Mouse (Mus musculus) lung, embryonic 15.5 days (tissue): ENCODE results near the gene Inf2. TPM values are rescaled to one million over a fixed set of nuclear protein-coding genes. Genes with fewer than 3 reads are reported as not detected.
A peak's percentile ranks its signal among the peaks of the same experiment; 100 is the strongest.

Experiments
- ATAC-seq: fragments of 200-750 bp; cut with Nextera tagmentation; 2 replicates; pipeline ENCODE4 v1.8.0; 2017; ENCODE audit warnings: moderate number of reproducible peaks, borderline replicate concordance; ENCODE audit not compliant: low FRiP score, low TSS enrichment; ENCODE audit errors: extremely low read depth
- H3K27ac ChIP-seq: fragments of 300-500 bp; sonication (generic); 2 replicates; pipeline ENCODE4 v1.5.1; 2015; ENCODE audit warnings: moderate library complexity, mild to moderate bottlenecking, inconsistent platforms
- H3K27me3 ChIP-seq: fragments of 300-500 bp; sonication (generic); 2 replicates; pipeline ENCODE4 v1.6.1; 2015; ENCODE audit warnings: inconsistent platforms
- H3K36me3 ChIP-seq: fragments of 300-500 bp; sonication (generic); 2 replicates; pipeline ENCODE4 v1.6.1; 2015; ENCODE audit warnings: inconsistent platforms
- H3K4me1 ChIP-seq: fragments of 300-500 bp; sonication (generic); 2 replicates; pipeline ENCODE4 v1.6.1; 2015; ENCODE audit warnings: inconsistent platforms
- H3K4me2 ChIP-seq: fragments of 300-500 bp; sonication (generic); 2 replicates; pipeline ENCODE4 v1.6.1; 2015; ENCODE audit warnings: inconsistent platforms, mild to moderate bottlenecking, moderate library complexity
- H3K4me3 ChIP-seq: fragments of 300-500 bp; sonication (generic); 2 replicates; pipeline ENCODE4 v1.5.1; 2015; ENCODE audit warnings: mild to moderate bottlenecking, inconsistent platforms
- H3K9ac ChIP-seq: fragments of 300-500 bp; sonication (generic); 2 replicates; pipeline ENCODE4 v1.6.1; 2015; ENCODE audit warnings: inconsistent platforms
- H3K9me3 ChIP-seq: fragments of 300-500 bp; sonication (generic); 2 replicates; pipeline ENCODE4 v1.6.1; 2016; ENCODE audit warnings: inconsistent platforms
- WGBS: fragments of 180-500 bp; shearing (Covaris S2); methylation state at CpG from one replicate; pipeline ENCODE4 v1.1.7; 2015; 5-methylcytosine and 5-hydroxymethylcytosine counted together
- polyA plus RNA-seq: library from polyadenylated mRNA; unstranded; fragments of >200 nt; fragmentation: Nextera tagmentation; extraction: Ambion mirVana; gene quantifications from 2 replicates; pipeline ENCODE4 v1.2.1, GENCODE M21; 2015

Gene Inf2
- polyA plus RNA-seq, result 3.7 and 4.3 TPM in 2 replicates

DNA sequence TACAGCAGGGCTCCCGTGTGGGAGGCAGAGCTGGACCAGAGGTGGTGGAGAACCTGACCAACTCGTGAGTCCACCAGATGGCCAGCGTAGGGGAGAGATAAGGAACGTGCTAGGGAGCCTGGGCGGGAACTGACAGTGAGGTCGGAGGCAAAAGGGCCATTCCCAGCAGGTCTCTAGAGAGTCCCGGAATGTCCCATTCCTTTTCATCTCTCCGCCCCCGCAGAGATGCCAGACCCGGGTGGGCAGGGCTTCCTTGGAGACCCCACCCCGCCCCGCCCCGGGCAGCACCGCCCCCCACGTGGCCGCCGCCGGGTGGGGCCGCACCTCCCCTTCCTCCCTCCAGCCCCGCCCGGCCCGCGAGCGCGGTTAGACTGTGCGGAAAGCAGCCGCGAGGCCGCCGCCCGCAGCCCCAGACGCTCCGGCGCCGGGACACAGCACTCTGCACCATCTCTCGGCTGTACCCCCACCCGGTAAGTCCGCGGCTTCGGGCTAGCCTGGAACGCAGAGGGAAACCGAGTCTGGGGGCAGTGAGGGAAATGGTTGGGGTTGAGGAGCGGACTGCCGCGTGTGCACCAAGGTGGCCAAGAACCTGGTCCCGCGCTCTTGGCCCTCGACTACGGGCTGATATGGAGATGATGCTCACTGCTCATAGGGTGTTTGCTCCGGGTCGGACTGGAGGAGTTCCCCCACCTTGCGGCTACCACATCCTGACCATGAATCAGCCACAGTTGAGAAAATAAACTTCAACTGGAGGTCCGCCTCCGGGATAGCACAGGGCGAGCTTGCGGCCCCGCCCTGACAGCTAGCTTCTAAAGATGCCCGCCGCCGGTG is at the start of gene Inf2:
Gene Inf2, plus strand, starts transcription at position 359 of the 831 bp plus-strand sequence.
- peak; percentile 90 for ATAC-seq
- 0 out of 2 replicates have a peak, but pooled peaks cover 3% of the 10 kb centered on the region for H3K27me3 ChIP-seq
- peak within 1 kb of the TSS; percentile 93 for H3K4me2 ChIP-seq
- WGBS, result under 1% methylated on average over 60 of the region's 60 CpGs
- no peaks in the 10 kb centered on the region for H3K36me3 ChIP-seq
- no peaks in the 10 kb centered on the region for H3K9me3 ChIP-seq
- peaks cover 49% of the 10 kb centered on the region for H3K4me1 ChIP-seq
- peak within 1 kb of the TSS; percentile 54 for H3K9ac ChIP-seq
- H3K4me3 ChIP-seq, result peak within 1 kb of the TSS; percentile 52
- H3K27ac ChIP-seq, result no peak within 1 kb of the TSS; the same call in 1 of the 2 replicates

DNA sequence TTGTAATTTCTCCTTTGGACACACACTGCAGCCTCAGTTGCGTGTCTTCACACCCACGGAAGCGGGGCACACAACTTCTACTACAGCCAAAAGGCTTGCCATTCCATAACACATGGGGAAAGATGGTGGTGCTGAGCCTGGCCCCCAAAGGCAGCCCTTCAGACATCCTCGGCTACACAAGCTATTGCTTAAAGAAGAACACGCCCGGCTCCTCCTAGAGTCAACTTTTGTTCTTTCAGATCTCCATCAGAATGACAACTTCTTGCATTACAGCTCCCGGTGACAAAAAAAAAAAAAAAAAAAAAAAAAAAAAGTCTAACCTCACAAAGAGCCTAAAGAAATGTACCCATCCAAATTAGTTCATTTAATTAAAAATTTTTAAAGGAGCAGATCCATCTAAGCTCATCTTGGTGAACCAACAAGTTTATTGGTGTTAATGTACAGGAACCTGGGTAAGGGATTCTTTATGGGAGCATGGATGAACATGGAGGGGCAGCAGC is 49.1 kb upstream of the Inf2 start:
- Histone ChIP-seq H3K9me3 (no peaks in the 10 kb centered on the region), H3K27me3 (no peaks in the 10 kb centered on the region), H3K27ac (no peak overlapping the region), H3K4me3 (no peak overlapping the region), H3K4me2 (no peak overlapping the region), H3K36me3 (no peaks in the 10 kb centered on the region), H3K4me1 (no peaks in the 10 kb centered on the region), H3K9ac (no peak overlapping the region)
- no peak for ATAC-seq
- 88% methylated on average over 7 of the region's 7 CpGs for WGBS

DNA sequence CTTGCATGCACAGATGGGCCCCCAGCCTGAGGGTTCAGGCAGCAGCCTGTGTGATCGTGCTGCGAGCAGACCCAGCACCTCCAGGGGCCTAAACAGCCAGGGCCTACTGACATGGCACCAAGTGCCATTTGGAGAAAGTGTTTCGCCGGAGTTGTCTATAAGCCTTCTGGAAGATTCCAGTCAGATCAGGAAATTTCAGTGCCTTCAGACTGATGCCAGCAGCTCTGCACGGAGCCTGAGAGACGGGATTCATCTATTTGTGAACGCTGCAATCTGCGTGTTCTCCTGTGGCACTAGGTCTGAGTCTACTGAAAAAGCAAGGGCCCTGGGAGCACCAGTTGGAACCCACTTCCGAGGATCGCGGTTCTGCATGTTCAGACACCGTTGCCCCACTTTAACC is 48.3 kb upstream of the Inf2 start:
- 88% methylated on average over 12 of the region's 12 CpGs for WGBS
- no peak overlapping the region for H3K27ac ChIP-seq
- no peak overlapping the region for H3K4me3 ChIP-seq
- no peaks in the 10 kb centered on the region for H3K9me3 ChIP-seq
- H3K4me1 ChIP-seq, result no peaks in the 10 kb centered on the region
- no peaks in the 10 kb centered on the region for H3K27me3 ChIP-seq
- no peaks in the 10 kb centered on the region for H3K36me3 ChIP-seq
- ATAC-seq, result no peak
- H3K4me2 ChIP-seq, result no peak overlapping the region
- no peak overlapping the region for H3K9ac ChIP-seq

- Histone ChIP-seq H3K27me3 (no peaks in the 10 kb centered on the region), H3K27ac (no peak overlapping the region), H3K4me2 (no peak overlapping the region), H3K4me1 (no peaks in the 10 kb centered on the region), H3K9me3 (no peaks in the 10 kb centered on the region), H3K36me3 (no peaks in the 10 kb centered on the region), H3K9ac (no peak overlapping the region), H3K4me3 (no peak overlapping the region)
- WGBS, result 80% methylated on average over 8 of the region's 8 CpGs
- no peak for ATAC-seq
These were observed 47.0 kb upstream of the Inf2 start for GRCm38 (mm10) chr12:112541483-112542091.

DNA sequence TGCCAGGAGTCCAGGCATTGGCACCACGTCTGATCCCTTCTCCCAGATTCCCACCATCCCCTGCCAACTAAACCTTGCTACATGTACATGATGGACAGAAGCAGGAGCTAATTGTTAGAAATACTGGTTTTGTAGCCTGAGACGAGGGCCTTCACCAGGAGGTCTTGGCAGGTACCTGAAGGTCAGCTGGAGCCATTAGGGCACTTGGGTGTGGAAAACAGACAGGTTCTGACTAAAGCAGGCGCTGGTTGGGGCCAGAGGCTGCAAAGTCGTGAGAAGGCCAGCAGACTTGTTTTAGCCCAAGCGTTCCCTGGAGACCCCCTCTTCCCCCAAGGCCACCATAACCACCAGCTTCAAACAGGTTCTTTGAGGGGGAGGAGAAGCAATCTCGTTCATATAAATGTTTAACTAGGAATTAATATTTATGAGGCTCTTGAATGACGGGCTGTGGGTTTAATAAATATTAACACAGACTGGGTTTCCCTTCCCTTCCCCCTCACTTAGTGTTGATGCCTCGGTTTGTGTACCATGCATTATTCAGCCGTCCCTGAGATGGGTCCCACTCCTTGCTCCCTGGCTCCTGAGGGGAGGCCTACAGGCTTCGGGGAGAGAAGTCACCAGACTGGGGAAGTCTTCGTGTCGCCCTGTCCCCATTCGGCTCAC is 46.2 kb upstream of the Inf2 start:
- ATAC-seq, result no peak
- 69% methylated on average over 13 of the region's 13 CpGs for WGBS

DNA sequence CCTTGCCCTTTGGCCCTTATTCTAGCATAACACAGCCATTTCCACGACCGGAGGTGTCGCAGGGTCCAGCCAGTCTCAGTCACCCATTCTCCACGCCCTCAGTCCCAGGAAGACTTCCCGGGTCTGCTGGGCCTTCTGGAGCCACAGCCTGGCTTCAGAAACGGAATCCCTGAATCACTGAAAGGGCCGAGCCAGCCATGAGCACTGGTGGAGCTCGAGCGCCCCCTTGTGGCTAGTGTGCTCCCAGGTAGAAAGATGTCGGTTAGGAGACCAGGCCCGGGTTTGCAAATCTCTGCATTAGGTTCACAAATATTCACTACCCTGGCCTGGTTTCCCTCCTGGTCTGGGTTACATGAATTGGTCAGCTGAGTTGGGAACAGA is 45.7 kb upstream of the Inf2 start:
- Histone ChIP-seq H3K4me3 (no peak overlapping the region), H3K27me3 (no peaks in the 10 kb centered on the region), H3K9me3 (no peaks in the 10 kb centered on the region), H3K9ac (no peak overlapping the region), H3K4me1 (no peaks in the 10 kb centered on the region), H3K27ac (no peak overlapping the region), H3K36me3 (no peaks in the 10 kb centered on the region), H3K4me2 (no peak overlapping the region)
- peak; percentile 35; the same call in 1 of the 2 replicates for ATAC-seq
- WGBS, result 9% methylated on average over 11 of the region's 11 CpGs

More for the DNA sequence above, 46.2 kb upstream of the Inf2 start:
- Histone ChIP-seq H3K9me3 (no peaks in the 10 kb centered on the region), H3K9ac (no peak overlapping the region), H3K27ac (no peak overlapping the region), H3K27me3 (no peaks in the 10 kb centered on the region), H3K36me3 (no peaks in the 10 kb centered on the region), H3K4me3 (no peak overlapping the region), H3K4me2 (no peak overlapping the region), H3K4me1 (no peaks in the 10 kb centered on the region)

DNA sequence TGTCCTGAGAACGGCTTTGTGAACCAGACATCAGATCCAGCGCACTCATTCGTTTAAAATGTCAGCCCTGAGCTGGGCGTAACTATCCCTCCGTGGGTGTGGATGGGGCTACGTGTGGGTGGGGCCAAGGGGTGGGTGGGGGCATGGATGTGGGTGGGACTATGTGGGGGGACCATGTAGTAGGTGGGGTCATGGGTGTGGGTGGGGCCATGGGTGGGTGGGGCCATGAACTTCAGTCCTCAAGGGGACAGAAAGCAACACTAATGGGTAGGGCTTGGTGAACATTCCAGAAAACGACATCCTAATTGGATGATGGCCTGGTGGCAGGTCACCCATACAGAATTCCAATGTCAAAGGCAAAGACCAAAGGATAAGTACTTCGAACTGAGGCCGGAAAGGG is 44.6 kb upstream of the Inf2 start:
- Histone ChIP-seq H3K36me3 (no peaks in the 10 kb centered on the region), H3K9me3 (no peaks in the 10 kb centered on the region), H3K4me1 (no peaks in the 10 kb centered on the region), H3K27me3 (no peaks in the 10 kb centered on the region), H3K27ac (no peak overlapping the region), H3K4me2 (no peak overlapping the region), H3K9ac (no peak overlapping the region), H3K4me3 (no peak overlapping the region)
- WGBS, result 62% methylated on average over 9 of the region's 9 CpGs
- ATAC-seq, result no peak

- H3K4me3 ChIP-seq, result no peak overlapping the region
- H3K36me3 ChIP-seq, result no peaks in the 10 kb centered on the region
- no peaks in the 10 kb centered on the region for H3K9me3 ChIP-seq
- no peak overlapping the region for H3K4me2 ChIP-seq
- H3K9ac ChIP-seq, result no peak overlapping the region
- H3K27me3 ChIP-seq, result no peaks in the 10 kb centered on the region
- no peak overlapping the region for H3K27ac ChIP-seq
- WGBS, result 31% methylated on average over 12 of the region's 12 CpGs
- ATAC-seq, result no peak
- H3K4me1 ChIP-seq, result no peaks in the 10 kb centered on the region
These were observed 43.5 kb upstream of the Inf2 start for GRCm38 (mm10) chr12:112544946-112545701.

GRCm38 (mm10) chr12:112546110-112546509 is 42.5 kb upstream of the Inf2 start:
- H3K4me2 ChIP-seq, result no peak overlapping the region
- no peaks in the 10 kb centered on the region for H3K9me3 ChIP-seq
- no peaks in the 10 kb centered on the region for H3K4me1 ChIP-seq
- no peaks in the 10 kb centered on the region for H3K36me3 ChIP-seq
- WGBS, result 92% methylated on average over 8 of the region's 8 CpGs
- no peak overlapping the region for H3K27ac ChIP-seq
- no peak overlapping the region for H3K4me3 ChIP-seq
- no peak overlapping the region for H3K9ac ChIP-seq
- no peaks in the 10 kb centered on the region for H3K27me3 ChIP-seq
- ATAC-seq, result no peak

DNA sequence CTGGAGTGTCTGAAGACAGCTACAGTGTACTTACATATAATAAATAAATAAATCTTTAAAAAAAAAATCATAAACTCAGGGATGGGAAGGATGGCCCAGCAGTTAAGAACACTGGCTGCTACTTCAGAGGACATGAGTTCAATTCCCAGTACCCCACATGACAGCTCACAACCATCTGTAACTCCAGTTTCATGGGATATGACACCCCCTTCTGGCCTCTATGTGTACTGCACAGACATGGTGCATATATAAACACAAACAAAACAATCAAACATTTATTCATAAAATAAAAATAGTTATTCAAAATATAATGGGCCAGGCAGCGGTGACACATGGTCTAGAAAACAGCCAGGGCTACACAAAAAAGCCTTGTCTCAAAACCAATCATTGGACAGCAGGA is 39.3 kb upstream of the Inf2 start:
- Histone ChIP-seq H3K36me3 (no peaks in the 10 kb centered on the region), H3K4me3 (no peak overlapping the region), H3K9me3 (no peaks in the 10 kb centered on the region), H3K9ac (no peak overlapping the region), H3K4me1 (no peaks in the 10 kb centered on the region), H3K27me3 (no peaks in the 10 kb centered on the region), H3K27ac (no peak overlapping the region), H3K4me2 (no peak overlapping the region)
- ATAC-seq, result no peak
- 88% methylated on average over 1 of the region's 1 CpGs for WGBS

- H3K36me3 ChIP-seq, result no peaks in the 10 kb centered on the region
- H3K27me3 ChIP-seq, result no peaks in the 10 kb centered on the region
- WGBS, result 11% methylated on average over 13 of the region's 13 CpGs
- no peak overlapping the region for H3K9ac ChIP-seq
- no peak overlapping the region for H3K4me2 ChIP-seq
- no peak overlapping the region for H3K27ac ChIP-seq
- no peaks in the 10 kb centered on the region for H3K9me3 ChIP-seq
- H3K4me3 ChIP-seq, result no peak overlapping the region
- ATAC-seq, result peak; percentile 41
- H3K4me1 ChIP-seq, result no peaks in the 10 kb centered on the region
These were observed 36.7 kb upstream of the Inf2 start for GRCm38 (mm10) chr12:112551861-112552375.
